Mouse (Mus musculus): Measurements from ENCODE around the gene Adcy2.
A peak's percentile ranks its signal among the peaks of the same experiment; 100 is the strongest.

Gene Adcy2

GRCm38 (mm10) chr13:68627041-68627440 is 372.3 kb downstream of the Adcy2 start:
- no peak for DNase-seq (ENCODE audit: low read depth)

- DNase-seq (ENCODE audit: low read depth): no peak
These were observed 376.5 kb downstream of the Adcy2 start for GRCm38 (mm10) chr13:68622792-68623191.

DNA sequence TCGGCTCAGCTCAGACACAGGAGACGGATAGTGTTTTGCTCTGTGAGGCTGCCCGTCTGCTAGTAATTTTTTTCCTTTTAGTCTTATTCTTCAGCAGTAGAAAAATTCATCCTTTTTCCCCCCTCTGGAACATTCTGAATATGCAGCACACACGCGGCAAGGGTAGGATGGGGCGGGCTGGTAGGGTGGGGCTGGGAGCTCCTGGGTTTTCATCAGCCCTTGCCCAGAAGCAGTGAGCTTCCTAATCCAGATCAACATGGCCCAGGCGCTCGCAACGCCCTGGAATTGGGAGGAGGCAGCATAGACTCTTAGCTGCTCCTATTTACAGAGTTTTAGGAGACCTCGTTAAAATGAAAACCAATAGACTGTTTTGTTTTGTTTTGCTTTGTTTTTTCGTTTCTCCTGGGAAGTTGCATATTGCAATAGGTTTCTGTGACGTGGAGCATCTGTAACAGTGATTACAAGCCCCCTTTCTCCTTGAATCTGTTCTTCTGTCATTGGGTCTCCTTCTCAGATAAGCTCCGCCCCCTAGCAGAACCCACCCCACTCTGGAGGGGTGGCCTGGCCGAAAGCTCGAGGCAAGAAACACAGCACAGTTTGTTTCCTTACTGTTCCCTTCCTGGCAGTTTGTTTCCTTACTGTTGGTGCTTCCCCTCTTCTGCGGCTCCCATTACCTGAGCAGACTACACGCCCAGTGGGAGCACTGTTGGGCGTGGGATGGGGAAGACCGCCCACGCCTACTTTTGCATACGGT is 391.5 kb downstream of the Adcy2 start:
- DNase-seq (ENCODE audit: low read depth): no peak

- DNase-seq (ENCODE audit: low read depth): no peak
These were observed 393.6 kb downstream of the Adcy2 start for GRCm38 (mm10) chr13:68605689-68606126.

- DNase-seq (ENCODE audit: low read depth): no peak
These were observed 396.3 kb downstream of the Adcy2 start for GRCm38 (mm10) chr13:68603085-68603484.

- no peak for DNase-seq (ENCODE audit: low read depth)
These were observed 398.2 kb downstream of the Adcy2 start for GRCm38 (mm10) chr13:68601184-68601583.

DNA sequence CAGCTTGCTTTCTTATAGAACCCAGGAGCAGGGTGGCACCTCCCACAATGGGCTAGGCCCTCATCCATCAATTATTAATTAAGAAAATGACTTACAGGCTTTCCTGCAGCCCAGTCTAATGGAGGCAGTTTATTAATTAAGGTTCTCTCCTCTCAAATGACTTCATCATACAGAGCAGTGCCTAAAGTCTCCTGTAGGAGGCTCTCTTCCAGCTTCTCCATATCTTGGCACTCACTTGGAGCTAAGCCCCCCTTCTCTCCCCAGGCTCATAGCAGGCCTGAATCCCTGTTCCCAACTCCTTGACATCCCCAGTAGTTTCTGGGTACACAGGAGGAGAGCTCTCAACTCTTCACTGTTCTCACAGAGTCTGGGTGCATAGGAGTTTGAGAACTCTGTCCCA is 400.4 kb downstream of the Adcy2 start:
- no peak for DNase-seq (ENCODE audit: low read depth)

DNA sequence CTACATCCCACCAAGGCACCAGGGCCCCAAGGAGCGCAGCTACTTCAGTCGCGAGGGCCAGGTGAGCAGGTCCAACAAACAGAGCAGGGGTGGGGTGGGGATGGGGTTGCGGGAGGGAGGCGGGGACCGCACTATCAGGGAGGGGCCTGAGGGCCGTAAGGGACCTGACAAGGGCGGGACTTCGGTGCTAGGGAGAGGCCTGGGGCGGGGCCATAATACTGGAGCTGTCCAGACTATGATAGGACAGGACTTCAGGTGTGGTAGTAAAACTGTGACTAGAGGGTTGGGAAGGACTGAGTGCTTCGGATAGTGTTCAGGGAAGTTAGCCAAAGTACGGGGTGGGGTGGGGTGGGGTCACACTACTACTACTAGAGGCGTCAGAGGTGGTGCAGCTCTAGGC is 401.7 kb downstream of the Adcy2 start:
- no peak for DNase-seq (ENCODE audit: low read depth)

GRCm38 (mm10) chr13:68597199-68597598 is 402.1 kb downstream of the Adcy2 start, which contains the start of gene 1700001L19Rik:
TSS of gene 1700001L19Rik (plus strand) at chr13:68597421.
- DNase-seq (ENCODE audit: low read depth): no peak

GRCm38 (mm10) chr13:68593797-68594196 is 405.5 kb downstream of the Adcy2 start:
- no peak for DNase-seq (ENCODE audit: low read depth)

DNA sequence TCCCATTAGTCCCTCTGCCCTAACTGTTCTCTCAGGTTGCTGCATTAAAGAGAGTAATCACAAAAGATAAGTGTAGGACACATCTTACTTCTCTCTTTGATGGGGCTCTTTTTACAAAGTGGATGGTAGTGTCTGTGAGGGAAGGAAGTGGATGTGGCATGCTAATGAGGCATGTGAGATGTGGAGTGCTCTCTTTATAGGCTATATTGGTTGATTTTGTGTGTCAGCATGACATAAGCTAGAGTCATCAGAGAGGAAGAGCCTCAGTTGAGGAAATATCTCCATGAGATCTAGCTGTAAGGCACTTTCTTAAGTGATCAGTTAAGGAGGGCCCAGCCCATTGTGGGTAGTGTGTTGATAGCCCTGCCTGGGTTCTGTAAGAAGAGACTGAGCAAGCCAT is 411.0 kb downstream of the Adcy2 start:
- DNase-seq (ENCODE audit: low read depth): no peak

DNA sequence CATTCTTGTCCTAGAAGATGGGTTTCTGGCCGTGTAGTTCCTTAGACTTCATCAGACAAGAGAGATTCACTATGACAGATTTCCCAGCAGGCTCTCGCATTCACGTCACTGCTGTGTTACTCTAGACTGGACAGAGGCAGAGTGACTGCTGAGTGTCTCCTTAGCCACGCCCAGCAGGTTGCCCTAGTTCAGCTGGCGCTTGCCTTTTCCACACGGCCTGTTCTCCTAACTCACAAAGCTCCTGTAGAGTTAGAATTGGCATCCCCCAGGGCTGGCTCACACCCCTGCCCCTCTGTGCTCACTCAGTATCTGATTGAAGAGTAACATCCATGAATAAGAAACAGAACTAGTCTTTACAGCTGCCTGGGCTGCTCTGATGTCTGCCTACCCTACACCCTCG is 413.9 kb downstream of the Adcy2 start:
- DNase-seq (ENCODE audit: low read depth): no peak

- DNase-seq (ENCODE audit: low read depth): no peak
These were observed 415.4 kb downstream of the Adcy2 start for GRCm38 (mm10) chr13:68583961-68584360.

GRCm38 (mm10) chr13:68582517-68582780 is 416.9 kb downstream of the Adcy2 start:
- DNase-seq (ENCODE audit: low read depth): no peak

- DNase-seq (ENCODE audit: low read depth): peak; percentile 88
These were observed 417.4 kb downstream of the Adcy2 start, which contains the start of the genes Mtrr and Fastkd3 for GRCm38 (mm10) chr13:68581747-68582516. TSS of gene Mtrr (minus strand) at chr13:68582149. TSS of gene Fastkd3 (plus strand) at chr13:68582234.

DNA sequence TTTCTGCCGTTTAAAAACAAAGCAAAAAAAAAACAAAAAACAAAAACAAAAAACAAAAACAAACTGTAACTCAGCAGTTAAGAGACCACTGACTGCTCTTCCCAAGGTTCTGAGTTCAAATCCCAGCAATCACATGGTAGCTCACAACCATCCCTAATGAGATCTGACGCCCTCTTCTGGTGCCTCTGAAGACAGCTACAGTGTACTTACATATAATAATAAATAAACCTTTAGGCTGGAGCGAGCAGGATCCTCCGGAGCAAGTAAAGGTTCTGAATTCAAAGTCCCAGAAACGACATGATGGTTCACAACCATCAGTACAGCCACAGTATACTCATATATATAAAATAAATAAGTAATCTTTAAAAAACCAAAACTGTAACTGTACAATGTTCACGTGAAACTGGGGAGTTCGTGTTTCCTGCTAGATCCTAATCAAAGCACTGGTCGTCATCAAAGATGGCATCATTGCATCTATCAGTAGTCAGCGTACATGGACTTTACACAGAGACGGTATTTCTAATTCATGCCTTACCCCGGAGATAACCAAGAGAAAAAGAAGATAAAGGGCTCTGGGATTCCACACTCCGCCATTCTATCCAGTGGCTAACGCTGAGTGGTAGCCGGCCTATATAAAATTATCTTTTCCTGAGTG is 418.1 kb downstream of the Adcy2 start:
- no peak for DNase-seq (ENCODE audit: low read depth)

DNA sequence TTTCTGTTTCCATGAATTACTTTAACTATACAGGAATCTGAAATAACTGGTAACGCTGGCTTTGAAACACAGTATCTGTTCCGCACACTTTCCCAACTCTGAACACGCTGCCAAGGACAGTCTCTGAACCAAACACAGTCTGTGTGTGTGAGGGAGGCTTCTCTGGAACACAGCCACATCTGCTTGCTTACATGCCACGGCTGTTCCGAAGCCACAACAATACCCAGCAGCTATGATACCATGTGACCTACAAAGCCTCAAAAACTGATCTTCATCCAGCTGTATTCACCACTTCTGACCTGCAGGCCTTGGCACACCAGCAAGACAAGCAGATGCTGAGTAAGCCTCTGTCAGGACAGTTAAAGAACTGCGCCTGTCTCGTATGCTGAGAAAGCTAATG is 421.4 kb downstream of the Adcy2 start:
- DNase-seq (ENCODE audit: low read depth): no peak

DNA sequence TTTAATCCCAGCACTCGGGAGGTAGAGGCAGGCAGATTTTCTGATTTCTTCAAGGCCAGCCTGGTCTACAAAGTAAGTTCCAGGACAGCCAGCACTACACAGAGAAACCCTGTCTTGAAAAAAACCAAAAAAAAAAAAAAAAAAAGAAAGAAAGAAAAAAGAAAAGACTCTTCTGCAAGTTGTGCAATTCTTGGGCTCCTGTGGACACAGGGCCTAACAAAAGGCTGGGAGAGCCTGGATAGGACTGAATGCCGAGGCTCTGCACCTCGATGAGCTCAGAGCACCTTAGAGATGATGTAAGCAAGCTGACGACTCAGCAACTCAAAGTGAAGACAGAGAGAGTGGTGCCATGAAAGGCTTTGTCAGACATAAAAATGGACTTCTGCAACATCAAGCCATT is 424.9 kb downstream of the Adcy2 start:
- DNase-seq (ENCODE audit: low read depth): no peak

DNA sequence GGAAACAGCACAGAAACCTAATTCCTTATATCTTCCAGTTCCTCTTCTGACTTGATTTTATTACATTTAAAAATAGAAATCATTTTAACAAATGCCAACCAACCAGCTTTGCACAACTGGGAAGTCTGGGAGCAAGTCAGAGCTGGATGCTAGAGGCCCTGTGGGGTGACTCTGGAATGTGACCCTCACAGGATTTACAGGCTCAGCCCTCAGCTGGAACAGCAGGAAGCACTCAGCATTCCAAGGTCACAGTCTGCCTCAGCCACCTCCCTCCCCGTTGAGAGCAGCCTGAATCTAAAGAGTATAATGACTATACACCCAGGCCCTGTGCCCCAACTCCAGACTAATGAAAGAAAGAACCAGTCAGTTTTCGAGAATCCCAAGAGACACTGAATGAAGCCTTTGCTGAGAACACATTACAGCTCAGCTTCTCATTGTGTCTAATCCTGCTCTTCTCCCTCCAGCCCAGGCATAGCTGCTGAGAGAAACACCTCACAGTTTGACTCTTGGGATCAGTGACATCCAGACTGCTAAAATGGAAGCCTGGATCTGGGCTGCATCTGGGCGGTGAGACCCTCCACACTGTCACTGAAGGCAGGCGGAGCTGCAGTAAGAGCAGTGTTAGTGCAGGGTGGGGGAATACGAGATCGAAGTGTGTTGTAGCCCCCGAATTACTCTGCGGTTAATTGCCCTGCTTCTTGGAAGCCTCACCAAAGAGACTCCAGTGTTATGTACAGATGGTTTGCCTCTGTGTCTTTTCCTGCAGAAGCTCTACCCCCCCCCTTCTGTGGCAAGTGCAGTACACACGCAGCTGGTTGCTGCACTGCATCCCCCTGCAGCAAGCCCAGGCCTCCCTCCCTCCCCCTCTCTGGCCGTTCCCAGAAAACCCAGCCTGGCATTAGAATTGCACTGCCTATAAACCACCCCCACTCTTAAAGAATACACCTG is 426.1 kb downstream of the Adcy2 start:
- no peak for DNase-seq (ENCODE audit: low read depth)

GRCm38 (mm10) chr13:68572247-68572646 is 427.1 kb downstream of the Adcy2 start:
- DNase-seq (ENCODE audit: low read depth): no peak
